Mouse (Mus musculus): ENCODE measurements at regions not wholly inside any gene's neighbourhood (a gene's known extent, or its start where the extent isn't known, plus 50 kb on each side); places are given as distances from the start of the nearest gene placed in this dataset.

- TF ChIP-seq CTCF (IDR thresholded peaks at IDR 0.05; ENCODE audit: low read depth, low read length) (no peak), POLR2A (IDR thresholded peaks at IDR 0.05; ENCODE audit: extremely low read depth, insufficient read depth, low read length) (no peak)
Measured at GRCm38 (mm10) chr1:64254673-64255072, 132.6 kb upstream of the Klf7 start.

All from liver, adult 2 months (tissue).